Mouse (Mus musculus): ENCODE measurements at regions not wholly inside any gene's neighbourhood (a gene's known extent, or its start where the extent isn't known, plus 50 kb on each side); places are given as distances from the start of the nearest gene placed in this dataset.
A peak's percentile ranks its signal among the peaks of the same experiment; 100 is the strongest.

DNA sequence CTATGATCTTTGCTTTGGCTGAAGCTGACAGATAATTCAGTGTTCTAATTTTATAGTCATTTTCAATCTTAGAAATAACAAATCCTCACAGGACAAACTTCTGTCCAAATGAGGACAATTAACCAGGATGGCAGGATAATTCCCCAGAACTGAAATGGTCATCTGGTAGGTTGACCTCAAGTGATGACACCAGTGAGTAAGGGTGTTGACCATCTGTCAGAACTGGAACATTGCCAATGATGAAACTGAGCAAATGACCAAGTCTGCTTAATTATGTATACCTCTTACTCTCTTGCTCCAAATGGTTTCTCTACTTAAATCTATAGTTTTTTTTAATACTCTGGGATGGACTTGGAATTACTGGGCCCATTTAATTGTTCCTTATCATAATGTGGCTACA is 1336.9 kb upstream of the Tenm3 start:
- ATAC-seq (replicated peaks; ENCODE audit: insufficient number of reproducible peaks, low FRiP score, low TSS enrichment, low read depth) (no peak), DNase-seq (ENCODE audit: low spot score) (no peak)
- H3K9me3 ChIP-seq (replicated peaks; ENCODE audit: control insufficient read depth, low read length): no peaks in the 10 kb centered on the region
- H3K4me1 ChIP-seq (ENCODE audit: control insufficient read depth, insufficient read depth, low read length): no peaks in the 10 kb centered on the region
- no peaks in the 10 kb centered on the region for H3K27me3 ChIP-seq (ENCODE audit: control insufficient read depth, insufficient read depth, low read length)
- H3K36me3 ChIP-seq (replicated peaks; ENCODE audit: control insufficient read depth, insufficient read depth, low read depth, low read length): no peaks in the 10 kb centered on the region
- no peak overlapping the region for H3K9ac ChIP-seq (replicated peaks; ENCODE audit: low read length)
- no peak overlapping the region for H3K4me2 ChIP-seq (ENCODE audit: low read depth, low read length)
- no peak overlapping the region for H3K27ac ChIP-seq (replicated peaks; ENCODE audit: low read depth, low read length)
- H3K4me3 ChIP-seq (ENCODE audit: low read depth, low read length): no peak overlapping the region

- no peak overlapping the region for H3K27ac ChIP-seq (replicated peaks; ENCODE audit: low read depth, low read length)
- WGBS: 71% methylated on average over 2 of the region's 2 CpGs
- no peak overlapping the region for H3K9ac ChIP-seq (replicated peaks; ENCODE audit: low read length)
- H3K9me3 ChIP-seq (replicated peaks; ENCODE audit: control insufficient read depth, low read length): no peaks in the 10 kb centered on the region
- ATAC-seq (replicated peaks; ENCODE audit: insufficient number of reproducible peaks, low FRiP score, low TSS enrichment, low read depth): no peak
- no peaks in the 10 kb centered on the region for H3K36me3 ChIP-seq (replicated peaks; ENCODE audit: control insufficient read depth, insufficient read depth, low read depth, low read length)
- no peak overlapping the region for H3K4me3 ChIP-seq (ENCODE audit: low read depth, low read length)
- peak; percentile 12 for DNase-seq (ENCODE audit: low spot score)
- no peak overlapping the region for H3K4me2 ChIP-seq (ENCODE audit: low read depth, low read length)
- no peaks in the 10 kb centered on the region for H3K27me3 ChIP-seq (ENCODE audit: control insufficient read depth, insufficient read depth, low read length)
- H3K4me1 ChIP-seq (ENCODE audit: control insufficient read depth, insufficient read depth, low read length): no peaks in the 10 kb centered on the region
Observed at GRCm38 (mm10) chr8:50164773-50165454, 1321.2 kb upstream of the Tenm3 start.

DNA sequence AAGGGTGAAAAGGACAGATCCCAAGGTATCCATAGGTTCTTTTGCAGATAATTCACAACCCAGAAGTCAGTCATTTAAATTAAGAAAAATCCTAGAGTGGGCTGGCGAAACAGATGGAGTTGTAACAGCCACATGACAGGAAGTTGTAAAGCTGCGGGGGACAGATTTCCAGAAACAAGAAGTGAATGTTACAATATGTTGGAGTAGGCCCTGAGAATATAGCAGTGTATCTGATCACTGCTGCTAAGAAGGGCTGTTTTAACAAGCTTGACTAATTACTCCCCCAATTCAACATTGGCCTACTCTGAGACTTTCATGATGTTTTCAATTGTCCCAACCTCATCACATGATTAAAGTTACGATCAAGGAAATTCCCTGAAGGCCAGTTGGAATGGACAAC is 1317.3 kb upstream of the Tenm3 start:
- no peak for ATAC-seq (replicated peaks; ENCODE audit: insufficient number of reproducible peaks, low FRiP score, low TSS enrichment, low read depth)
- 59% methylated on average over 3 of the region's 3 CpGs for WGBS
- no peak overlapping the region for H3K27ac ChIP-seq (replicated peaks; ENCODE audit: low read depth, low read length)

GRCm38 (mm10) chr8:50160326-50160725 is 1316.6 kb upstream of the Tenm3 start:
- peak; percentile 33 for DNase-seq (ENCODE audit: low spot score)

More for the DNA sequence above, 1317.3 kb upstream of the Tenm3 start:
- no peaks in the 10 kb centered on the region for H3K9me3 ChIP-seq (replicated peaks; ENCODE audit: control insufficient read depth, low read length)
- no peak overlapping the region for H3K9ac ChIP-seq (replicated peaks; ENCODE audit: low read length)
- no peaks in the 10 kb centered on the region for H3K36me3 ChIP-seq (replicated peaks; ENCODE audit: control insufficient read depth, insufficient read depth, low read depth, low read length)
- H3K4me3 ChIP-seq (ENCODE audit: low read depth, low read length): no peak overlapping the region
- H3K4me2 ChIP-seq (ENCODE audit: low read depth, low read length): no peak overlapping the region
- no peak for DNase-seq (ENCODE audit: low spot score)
- no peaks in the 10 kb centered on the region for H3K4me1 ChIP-seq (ENCODE audit: control insufficient read depth, insufficient read depth, low read length)
- no peaks in the 10 kb centered on the region for H3K27me3 ChIP-seq (ENCODE audit: control insufficient read depth, insufficient read depth, low read length)

GRCm38 (mm10) chr8:50139876-50140275 is 1296.1 kb upstream of the Tenm3 start:
- ATAC-seq (replicated peaks; ENCODE audit: insufficient number of reproducible peaks, low FRiP score, low TSS enrichment, low read depth) (no peak), DNase-seq (ENCODE audit: low spot score) (no peak)
- H3K4me2 ChIP-seq (ENCODE audit: low read depth, low read length): no peak overlapping the region
- H3K36me3 ChIP-seq (replicated peaks; ENCODE audit: control insufficient read depth, insufficient read depth, low read depth, low read length): no peaks in the 10 kb centered on the region
- no peaks in the 10 kb centered on the region for H3K4me1 ChIP-seq (ENCODE audit: control insufficient read depth, insufficient read depth, low read length)
- H3K27me3 ChIP-seq (ENCODE audit: control insufficient read depth, insufficient read depth, low read length): no peaks in the 10 kb centered on the region
- no peak overlapping the region for H3K4me3 ChIP-seq (ENCODE audit: low read depth, low read length)
- no peak overlapping the region for H3K9ac ChIP-seq (replicated peaks; ENCODE audit: low read length)
- no peaks in the 10 kb centered on the region for H3K9me3 ChIP-seq (replicated peaks; ENCODE audit: control insufficient read depth, low read length)
- WGBS: 94% methylated on average over 3 of the region's 3 CpGs
- H3K27ac ChIP-seq (replicated peaks; ENCODE audit: low read depth, low read length): no peak overlapping the region

More at GRCm38 (mm10) chr8:50160326-50160725, 1316.6 kb upstream of the Tenm3 start:
- Histone ChIP-seq H3K9ac (replicated peaks; ENCODE audit: low read length) (no peak overlapping the region), H3K4me3 (ENCODE audit: low read depth, low read length) (no peak overlapping the region), H3K36me3 (replicated peaks; ENCODE audit: control insufficient read depth, insufficient read depth, low read depth, low read length) (no peaks in the 10 kb centered on the region), H3K27ac (replicated peaks; ENCODE audit: low read depth, low read length) (no peak overlapping the region), H3K9me3 (replicated peaks; ENCODE audit: control insufficient read depth, low read length) (no peaks in the 10 kb centered on the region), H3K4me1 (ENCODE audit: control insufficient read depth, insufficient read depth, low read length) (no peaks in the 10 kb centered on the region), H3K27me3 (ENCODE audit: control insufficient read depth, insufficient read depth, low read length) (no peaks in the 10 kb centered on the region), H3K4me2 (ENCODE audit: low read depth, low read length) (no peak overlapping the region)
- 56% methylated on average over 5 of the region's 5 CpGs for WGBS
- no peak for ATAC-seq (replicated peaks; ENCODE audit: insufficient number of reproducible peaks, low FRiP score, low TSS enrichment, low read depth)

GRCm38 (mm10) chr8:50120041-50120440 is 1276.3 kb upstream of the Tenm3 start:
- Histone ChIP-seq H3K27ac (replicated peaks; ENCODE audit: low read depth, low read length) (no peak overlapping the region), H3K9me3 (replicated peaks; ENCODE audit: control insufficient read depth, low read length) (no peaks in the 10 kb centered on the region), H3K4me1 (ENCODE audit: control insufficient read depth, insufficient read depth, low read length) (no peaks in the 10 kb centered on the region), H3K27me3 (ENCODE audit: control insufficient read depth, insufficient read depth, low read length) (no peaks in the 10 kb centered on the region), H3K4me2 (ENCODE audit: low read depth, low read length) (no peak overlapping the region), H3K36me3 (replicated peaks; ENCODE audit: control insufficient read depth, insufficient read depth, low read depth, low read length) (no peaks in the 10 kb centered on the region), H3K4me3 (ENCODE audit: low read depth, low read length) (no peak overlapping the region), H3K9ac (replicated peaks; ENCODE audit: low read length) (no peak overlapping the region)
- ATAC-seq (replicated peaks; ENCODE audit: insufficient number of reproducible peaks, low FRiP score, low TSS enrichment, low read depth) (no peak), DNase-seq (ENCODE audit: low spot score) (no peak)
- 83% methylated on average over 9 of the region's 9 CpGs for WGBS

GRCm38 (mm10) chr8:50082378-50082777 is 1238.6 kb upstream of the Tenm3 start:
- no peak for ATAC-seq (replicated peaks; ENCODE audit: insufficient number of reproducible peaks, low FRiP score, low TSS enrichment, low read depth)
- 76% methylated on average over 6 of the region's 6 CpGs for WGBS
- Histone ChIP-seq H3K4me3 (ENCODE audit: low read depth, low read length) (no peak overlapping the region), H3K36me3 (replicated peaks; ENCODE audit: control insufficient read depth, insufficient read depth, low read depth, low read length) (no peaks in the 10 kb centered on the region), H3K4me2 (ENCODE audit: low read depth, low read length) (no peak overlapping the region), H3K4me1 (ENCODE audit: control insufficient read depth, insufficient read depth, low read length) (no peaks in the 10 kb centered on the region), H3K9me3 (replicated peaks; ENCODE audit: control insufficient read depth, low read length) (no peaks in the 10 kb centered on the region), H3K27me3 (ENCODE audit: control insufficient read depth, insufficient read depth, low read length) (no peaks in the 10 kb centered on the region), H3K27ac (replicated peaks; ENCODE audit: low read depth, low read length) (no peak overlapping the region), H3K9ac (replicated peaks; ENCODE audit: low read length) (no peak overlapping the region)
- no peak for DNase-seq (ENCODE audit: low spot score)

DNA sequence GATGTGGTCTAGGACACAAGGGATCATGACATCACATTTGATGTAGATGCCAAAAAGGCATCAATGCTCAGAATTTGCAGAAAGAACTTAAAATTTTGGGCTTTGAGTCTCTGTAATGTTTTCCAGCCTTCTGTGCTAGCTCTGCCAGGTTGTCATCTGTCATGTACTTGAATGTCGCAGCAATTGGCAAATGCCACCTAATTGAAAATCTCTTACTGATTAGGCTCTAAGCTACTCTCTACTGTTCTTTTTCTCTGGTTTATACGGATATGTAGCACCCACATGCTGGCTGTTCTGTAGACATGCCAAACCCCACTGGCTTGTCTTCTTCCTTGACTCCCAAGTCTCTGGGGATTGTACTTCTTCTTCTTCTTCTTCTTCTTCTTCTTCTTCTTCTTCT is 1193.3 kb upstream of the Tenm3 start:
- DNase-seq (ENCODE audit: low spot score) (no peak), ATAC-seq (replicated peaks; ENCODE audit: insufficient number of reproducible peaks, low FRiP score, low TSS enrichment, low read depth) (no peak)
- Histone ChIP-seq H3K4me1 (ENCODE audit: control insufficient read depth, insufficient read depth, low read length) (no peaks in the 10 kb centered on the region), H3K27ac (replicated peaks; ENCODE audit: low read depth, low read length) (no peak overlapping the region), H3K4me2 (ENCODE audit: low read depth, low read length) (no peak overlapping the region), H3K27me3 (ENCODE audit: control insufficient read depth, insufficient read depth, low read length) (no peaks in the 10 kb centered on the region), H3K9ac (replicated peaks; ENCODE audit: low read length) (no peak overlapping the region), H3K9me3 (replicated peaks; ENCODE audit: control insufficient read depth, low read length) (no peaks in the 10 kb centered on the region), H3K4me3 (ENCODE audit: low read depth, low read length) (no peak overlapping the region), H3K36me3 (replicated peaks; ENCODE audit: control insufficient read depth, insufficient read depth, low read depth, low read length) (no peaks in the 10 kb centered on the region)
- WGBS: 81% methylated on average over 2 of the region's 2 CpGs

Measured in embryonic facial prominence, embryonic 11.5 days (tissue).